Mouse (Mus musculus): ENCODE results near the gene Lrrc20. TPM values are rescaled to one million over a fixed set of nuclear protein-coding genes. Genes with fewer than 3 reads are reported as not detected.

Lrrc20 gene
- total and polyA plus RNA-seq, 2 experiments from 2014 or later = 8.3 to 15.5 TPM

GRCm38 (mm10) chr10:61538446-61538845, 62.8 kb downstream of the Lrrc20 start:
- Histone ChIP-seq H3K4me3 (ENCODE audit: low read depth, low read length) (no peak overlapping the region), H3K36me3 (ENCODE audit: insufficient read depth, low read length) (no peaks in the 10 kb centered on the region), H3K27ac (ENCODE audit: low read depth, low read length) (no peak overlapping the region), H3K9me3 (ENCODE audit: low read length) (no peaks in the 10 kb centered on the region), H3K4me1 (ENCODE audit: insufficient read depth, low read length) (peaks cover 12% of the 10 kb centered on the region; the same call in 1 of the 2 replicates), H3K9ac (replicated peaks; ENCODE audit: low read length, poor library complexity, severe bottlenecking) (no peak overlapping the region), H3K27me3 (ENCODE audit: insufficient read depth, low read length) (no peaks in the 10 kb centered on the region), H3K4me2 (ENCODE audit: low read depth, low read length, poor library complexity, severe bottlenecking) (no peak overlapping the region)
- WGBS = 29% methylated on average over 4 of the region's 4 CpGs
- ATAC-seq (ENCODE audit: low FRiP score) (no peak), DNase-seq (ENCODE audit: low spot score) (peak; percentile 23)
- TF ChIP-seq CTCF (IDR thresholded peaks at IDR 0.05) = no peak

GRCm38 (mm10) chr10:61544127-61544862, 68.7 kb downstream of the Lrrc20 start:
- Histone ChIP-seq H3K4me2 (ENCODE audit: low read depth, low read length, poor library complexity, severe bottlenecking) (no peak overlapping the region), H3K27me3 (ENCODE audit: insufficient read depth, low read length) (no peaks in the 10 kb centered on the region), H3K36me3 (ENCODE audit: insufficient read depth, low read length) (no peaks in the 10 kb centered on the region), H3K27ac (ENCODE audit: low read depth, low read length) (no peak overlapping the region), H3K9me3 (ENCODE audit: low read length) (no peaks in the 10 kb centered on the region), H3K9ac (replicated peaks; ENCODE audit: low read length, poor library complexity, severe bottlenecking) (no peak overlapping the region), H3K4me3 (ENCODE audit: low read depth, low read length) (no peak overlapping the region), H3K4me1 (ENCODE audit: insufficient read depth, low read length) (no peaks in the 10 kb centered on the region)
- no peak for ATAC-seq (ENCODE audit: low FRiP score)
- TF ChIP-seq CTCF (IDR thresholded peaks at IDR 0.05) = no peak
- WGBS = 63% methylated on average over 12 of the region's 12 CpGs
- no peak for DNase-seq (ENCODE audit: low spot score)

GRCm38 (mm10) chr10:61544863-61545240, 69.3 kb downstream of the Lrrc20 start:
- Histone ChIP-seq H3K4me1 (ENCODE audit: insufficient read depth, low read length) (no peaks in the 10 kb centered on the region), H3K4me2 (ENCODE audit: low read depth, low read length, poor library complexity, severe bottlenecking) (no peak overlapping the region), H3K9ac (replicated peaks; ENCODE audit: low read length, poor library complexity, severe bottlenecking) (no peak overlapping the region), H3K4me3 (ENCODE audit: low read depth, low read length) (no peak overlapping the region), H3K9me3 (ENCODE audit: low read length) (no peaks in the 10 kb centered on the region), H3K36me3 (ENCODE audit: insufficient read depth, low read length) (no peaks in the 10 kb centered on the region), H3K27ac (ENCODE audit: low read depth, low read length) (no peak overlapping the region), H3K27me3 (ENCODE audit: insufficient read depth, low read length) (no peaks in the 10 kb centered on the region)
- 78% methylated on average over 9 of the region's 9 CpGs for WGBS
- ATAC-seq (ENCODE audit: low FRiP score) = no peak
- TF ChIP-seq CTCF (IDR thresholded peaks at IDR 0.05) = no peak
- no peak for DNase-seq (ENCODE audit: low spot score)

- peak; percentile 79 for DNase-seq (ENCODE audit: low spot score)
- no peak overlapping the region for H3K27ac ChIP-seq (ENCODE audit: low read depth, low read length)
- WGBS = 65% methylated on average over 8 of the region's 8 CpGs
- no peak for TF ChIP-seq CTCF (IDR thresholded peaks at IDR 0.05)
- H3K9ac ChIP-seq (replicated peaks; ENCODE audit: low read length, poor library complexity, severe bottlenecking) = no peak overlapping the region
- H3K4me2 ChIP-seq (ENCODE audit: low read depth, low read length, poor library complexity, severe bottlenecking) = no peak overlapping the region
- H3K36me3 ChIP-seq (ENCODE audit: insufficient read depth, low read length) = no peaks in the 10 kb centered on the region
- H3K9me3 ChIP-seq (ENCODE audit: low read length) = no peaks in the 10 kb centered on the region
- ATAC-seq (ENCODE audit: low FRiP score) = peak; percentile 47; the same call in 1 of the 2 replicates
- no peak overlapping the region for H3K4me3 ChIP-seq (ENCODE audit: low read depth, low read length)
- no peaks in the 10 kb centered on the region for H3K4me1 ChIP-seq (ENCODE audit: insufficient read depth, low read length)
- no peaks in the 10 kb centered on the region for H3K27me3 ChIP-seq (ENCODE audit: insufficient read depth, low read length)
Measured at GRCm38 (mm10) chr10:61550106-61550505, 74.5 kb downstream of the Lrrc20 start.

GRCm38 (mm10) chr10:61555155-61555554, 79.6 kb downstream of the Lrrc20 start:
- no peak overlapping the region for H3K4me3 ChIP-seq (ENCODE audit: low read depth, low read length)
- no peaks in the 10 kb centered on the region for H3K27me3 ChIP-seq (ENCODE audit: insufficient read depth, low read length)
- TF ChIP-seq CTCF (IDR thresholded peaks at IDR 0.05) = no peak
- H3K4me2 ChIP-seq (ENCODE audit: low read depth, low read length, poor library complexity, severe bottlenecking) = no peak overlapping the region
- no peaks in the 10 kb centered on the region for H3K4me1 ChIP-seq (ENCODE audit: insufficient read depth, low read length)
- no peak overlapping the region for H3K9ac ChIP-seq (replicated peaks; ENCODE audit: low read length, poor library complexity, severe bottlenecking)
- DNase-seq (ENCODE audit: low spot score) (no peak), ATAC-seq (ENCODE audit: low FRiP score) (no peak)
- H3K36me3 ChIP-seq (ENCODE audit: insufficient read depth, low read length) = no peaks in the 10 kb centered on the region
- no peaks in the 10 kb centered on the region for H3K9me3 ChIP-seq (ENCODE audit: low read length)
- 90% methylated on average over 6 of the region's 6 CpGs for WGBS
- H3K27ac ChIP-seq (ENCODE audit: low read depth, low read length) = no peak overlapping the region

- H3K27ac ChIP-seq (ENCODE audit: low read depth, low read length) = no peak overlapping the region
- ATAC-seq (ENCODE audit: low FRiP score) (no peak), DNase-seq (ENCODE audit: low spot score) (no peak)
- H3K27me3 ChIP-seq (ENCODE audit: insufficient read depth, low read length) = no peaks in the 10 kb centered on the region
- no peak overlapping the region for H3K9ac ChIP-seq (replicated peaks; ENCODE audit: low read length, poor library complexity, severe bottlenecking)
- no peak for TF ChIP-seq CTCF (IDR thresholded peaks at IDR 0.05)
- no peaks in the 10 kb centered on the region for H3K4me1 ChIP-seq (ENCODE audit: insufficient read depth, low read length)
- H3K4me3 ChIP-seq (ENCODE audit: low read depth, low read length) = no peak overlapping the region
- 69% methylated on average over 2 of the region's 2 CpGs for WGBS
- H3K4me2 ChIP-seq (ENCODE audit: low read depth, low read length, poor library complexity, severe bottlenecking) = no peak overlapping the region
- 0 out of 2 replicates have a peak, but pooled peaks cover 3% of the 10 kb centered on the region for H3K9me3 ChIP-seq (ENCODE audit: low read length)
- no peaks in the 10 kb centered on the region for H3K36me3 ChIP-seq (ENCODE audit: insufficient read depth, low read length)
Measured at GRCm38 (mm10) chr10:61558631-61559030, 83.0 kb downstream of the Lrrc20 start.
